22 mouse cellular contexts compared by ENCODE assay signal in genomic region chr2:102801899-102802298, GRCm38 (mm10).
DNase-seq lines count a peak whose midpoint lies in the region; ATAC-seq and TF ChIP-seq lines count a peak whose summit lies in the region.
"Had no signal": no experiment of that assay in that cellular context is flagged by ENCODE, and none has a peak within 500 bp of the region (broad histone marks: within the 10 kb centered on the region; RNA-seq: fewer than 3 reads in every experiment).

No protein-coding gene starts in this region.

- peak; percentile 6 for DNase-seq in heart, adult 11 months
- no peak for DNase-seq in heart, adult 2 months
- no peak for DNase-seq in liver, postnatal 0 days
- no peak for DNase-seq in forebrain, embryonic 10.5 days (ENCODE audit: extremely low spot score, low spot score)
- DNase-seq: adrenal gland, adult 2 months; adrenal gland, adult 8-10 months; adrenal gland, postnatal 10 days; adrenal gland, postnatal 14 days; adrenal gland, postnatal 25 days; adrenal gland, postnatal 36 days; B cell, adult 2 months; cerebellum, adult 11 months; cerebellum, adult 11-12 months; cerebellum, adult 18-20 months; cerebellum, adult 2 months had no signal

- H3K9ac ChIP-seq in heart, adult 2 months (ENCODE audit: low read depth, low read length): no peak overlapping the region
- H3K9ac ChIP-seq in liver, postnatal 0 days (replicated peaks): no peak overlapping the region

- no peaks in the 10 kb centered on the region for H3K36me3 ChIP-seq in heart, adult 2 months (ENCODE audit: control insufficient read depth, insufficient read depth, low read length)
- H3K36me3 ChIP-seq in C2C12 (ENCODE audit: control insufficient read depth, insufficient read depth) (no peaks in the 10 kb centered on the region), myocyte (ENCODE audit: control insufficient read depth, insufficient read depth) (no peaks in the 10 kb centered on the region)
- H3K36me3 ChIP-seq in liver, postnatal 0 days (replicated peaks; ENCODE audit: insufficient read depth, low read length): no peaks in the 10 kb centered on the region
- H3K36me3 ChIP-seq in forebrain, embryonic 10.5 days (replicated peaks): no peaks in the 10 kb centered on the region
- H3K36me3 ChIP-seq: G1E had no signal

- H3K27ac ChIP-seq in heart, adult 2 months: no peak overlapping the region
- no peak overlapping the region for H3K27ac ChIP-seq in liver, postnatal 0 days (ENCODE audit: low read depth)
- H3K27ac ChIP-seq in forebrain, embryonic 10.5 days: no peak overlapping the region

- intact Hi-C loops in heart, adult 2 months (cut with DNase I): loop anchor here (5.0 kb wide), 3 partner anchors 60 to 285 kb away; no protein-coding TSS in a partner anchor

- no peaks in the 10 kb centered on the region for H3K9me3 ChIP-seq in liver, postnatal 0 days (ENCODE audit: low read length)
- H3K9me3 ChIP-seq in forebrain, embryonic 10.5 days: no peaks in the 10 kb centered on the region
- H3K9me3 ChIP-seq: G1E had no signal

- H3K27me3 ChIP-seq in heart, adult 2 months (ENCODE audit: control insufficient read depth, insufficient read depth, low read length): no peaks in the 10 kb centered on the region
- H3K27me3 ChIP-seq in C2C12 (ENCODE audit: control insufficient read depth, insufficient read depth, insufficient read length) (no peaks in the 10 kb centered on the region), myocyte (ENCODE audit: control insufficient read depth, insufficient read depth, insufficient read length) (peaks cover 5% of the 10 kb centered on the region)
- H3K27me3 ChIP-seq in liver, postnatal 0 days (ENCODE audit: insufficient read depth, low read length): no peaks in the 10 kb centered on the region
- no peaks in the 10 kb centered on the region for H3K27me3 ChIP-seq in forebrain, embryonic 10.5 days (ENCODE audit: poor library complexity, severe bottlenecking)
- H3K27me3 ChIP-seq: CH12.LX, Patski had no signal

- no peak overlapping the region for H3ac ChIP-seq in C2C12 (ENCODE audit: control insufficient read depth, insufficient read length, low read depth)
- no peak overlapping the region for H3ac ChIP-seq in myocyte (ENCODE audit: control insufficient read depth, insufficient read length)

- H3K4me3 ChIP-seq in heart, adult 2 months: no peak overlapping the region
- no peak overlapping the region for H3K4me3 ChIP-seq in C2C12 (ENCODE audit: insufficient read depth, poor library complexity, severe bottlenecking)
- H3K4me3 ChIP-seq in myocyte: no peak overlapping the region
- no peak overlapping the region for H3K4me3 ChIP-seq in liver, postnatal 0 days (ENCODE audit: low read depth, low read length)
- no peak overlapping the region for H3K4me3 ChIP-seq in forebrain, embryonic 10.5 days

- H3K4me2 ChIP-seq in myocyte (ENCODE audit: low read depth): no peak overlapping the region
- H3K4me2 ChIP-seq in liver, postnatal 0 days (ENCODE audit: low read depth, low read length): no peak overlapping the region

- WGBS in heart, adult 2 months: 80% methylated on average over 1 of the region's 1 CpGs
- 86% methylated on average over 1 of the region's 1 CpGs for WGBS in liver, postnatal 0 days (ENCODE audit: insufficient replicate concordance)
- WGBS in forebrain, embryonic 10.5 days: 100% methylated on average over 1 of the region's 1 CpGs

- TF ChIP-seq EP300 in heart, adult 2 months (IDR thresholded peaks at IDR 0.05; ENCODE audit: insufficient read depth, low read depth, low read length): no peak
- no peak for TF ChIP-seq EP300 in liver, postnatal 0 days (IDR thresholded peaks at IDR 0.05; ENCODE audit: low read depth)

- no peaks in the 10 kb centered on the region for H3K4me1 ChIP-seq in heart, adult 2 months (ENCODE audit: control insufficient read depth, insufficient read depth, low read length)
- H3K4me1 ChIP-seq in liver, postnatal 0 days (ENCODE audit: insufficient read depth): no peaks in the 10 kb centered on the region
- H3K4me1 ChIP-seq in forebrain, embryonic 10.5 days: peaks cover 5% of the 10 kb centered on the region; the same call in 1 of the 2 replicates

- TF ChIP-seq POLR2A in heart, adult 2 months (IDR thresholded peaks at IDR 0.05; ENCODE audit: insufficient read depth, low read depth, low read length): no peak
- TF ChIP-seq POLR2A in myocyte (IDR thresholded peaks at IDR 0.05; ENCODE audit: insufficient read length, low read depth): no peak

- no peaks in the 10 kb centered on the region for H3K79me3 ChIP-seq in C2C12 (ENCODE audit: low read depth)

- no peaks in the 10 kb centered on the region for H3K79me2 ChIP-seq in heart, adult 2 months (replicated peaks; ENCODE audit: control insufficient read depth, insufficient read depth, low read length)
- H3K79me2 ChIP-seq in C2C12 (ENCODE audit: control insufficient read depth, insufficient read depth) (no peaks in the 10 kb centered on the region), myocyte (ENCODE audit: control insufficient read depth, insufficient read depth) (no peaks in the 10 kb centered on the region)

- TF ChIP-seq CTCF in heart, adult 2 months (IDR thresholded peaks at IDR 0.05): no peak
- no peak for TF ChIP-seq CTCF in C2C12 (IDR thresholded peaks at IDR 0.05; ENCODE audit: control insufficient read depth, insufficient read depth, insufficient read length)
- TF ChIP-seq CTCF in liver, postnatal 0 days (IDR thresholded peaks at IDR 0.05; ENCODE audit: low read depth): no peak

- ATAC-seq in liver, postnatal 0 days: no peak
- ATAC-seq: activated CD4-positive, CD25-positive, alpha-beta regulatory T cell, adult 4 months; CD4-positive, CD25-positive, alpha-beta regulatory T cell, adult 4 months; Patski had no signal

TF ChIP-seq in C2C12, 6 proteins besides CTCF, POLR2A, EP300 and RAD21:
- TF ChIP-seq MYOD1 (IDR thresholded peaks at IDR 0.05; ENCODE audit: control insufficient read depth, insufficient read length, low read depth) (no peak), USF1 (IDR thresholded peaks at IDR 0.05; ENCODE audit: low read depth) (peak; percentile 54)

TF ChIP-seq in myocyte, 11 proteins besides CTCF, POLR2A, EP300 and RAD21:
- TF ChIP-seq USF1 (IDR thresholded peaks at IDR 0.05; ENCODE audit: low read depth): peak; percentile 52
- no peak for TF ChIP-seq POLR2AphosphoS2 (IDR thresholded peaks at IDR 0.05; ENCODE audit: insufficient read length, low read depth)
